Mouse (Mus musculus): ENCODE measurements at regions not wholly inside any gene's neighbourhood (a gene's known extent, or its start where the extent isn't known, plus 50 kb on each side); places are given as distances from the start of the nearest gene placed in this dataset.
A peak's percentile ranks its signal among the peaks of the same experiment; 100 is the strongest.

GRCm38 (mm10) chrX:152918212-152918611 is 88.1 kb upstream of the Usp51 start:
- peak; percentile 77 for DNase-seq (ENCODE audit: low read depth, low spot score)

- peak; percentile 42 for DNase-seq (ENCODE audit: low read depth, low spot score)
Measured at GRCm38 (mm10) chrX:152926991-152927390, 79.3 kb upstream of the Usp51 start.

- DNase-seq (ENCODE audit: low read depth, low spot score) = peak; percentile 79
Measured at GRCm38 (mm10) chrX:152946201-152946600, 60.1 kb upstream of the Usp51 start.

Data from brain, adult 2 months (tissue).